Mouse (Mus musculus) adrenal gland, adult 18-20 months (tissue): Measurements from ENCODE around the gene Cxcl9. TPM values are rescaled to one million over a fixed set of nuclear protein-coding genes. Genes with fewer than 3 reads are reported as not detected.

ENCODE experiments used
- DNase-seq, 2 experiments: peaks; one replicate each; pipeline ENCODE4 v3.0.0; 2021 to 2022; ENCODE audit warnings: low spot score in 2 of 2
- total RNA-seq, 2 experiments: library from RNA; stranded (reverse); gene quantifications; 1 replicate in 1 of 2; 2 replicates in 1 of 2; pipeline ENCODE4 v1.2.3; 2021

Gene Cxcl9
- total RNA-seq, 2 experiments from 2014 or later, result 1.3 to 3.4 TPM

DNA sequence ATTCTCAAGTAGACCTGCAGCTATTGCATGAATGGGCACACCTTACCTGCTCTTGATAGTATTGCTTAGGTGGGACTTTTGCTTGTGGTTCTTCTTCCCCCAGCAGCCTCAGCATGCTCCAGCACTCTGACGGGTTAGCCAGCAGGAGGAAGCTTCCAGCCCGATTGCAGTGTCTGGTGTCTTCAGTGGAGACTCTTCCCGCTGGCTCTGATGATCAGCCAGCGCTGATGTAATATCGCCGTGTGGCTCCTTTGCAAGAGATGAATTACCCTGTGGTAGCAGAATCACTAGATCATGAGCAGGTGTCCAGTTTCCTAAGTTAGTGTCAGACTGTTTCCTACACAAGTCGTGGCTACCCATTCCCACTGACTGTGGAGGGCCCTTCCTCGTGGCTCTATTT lies 17.1 kb upstream of the Cxcl9 start:
- no peak for DNase-seq

DNA sequence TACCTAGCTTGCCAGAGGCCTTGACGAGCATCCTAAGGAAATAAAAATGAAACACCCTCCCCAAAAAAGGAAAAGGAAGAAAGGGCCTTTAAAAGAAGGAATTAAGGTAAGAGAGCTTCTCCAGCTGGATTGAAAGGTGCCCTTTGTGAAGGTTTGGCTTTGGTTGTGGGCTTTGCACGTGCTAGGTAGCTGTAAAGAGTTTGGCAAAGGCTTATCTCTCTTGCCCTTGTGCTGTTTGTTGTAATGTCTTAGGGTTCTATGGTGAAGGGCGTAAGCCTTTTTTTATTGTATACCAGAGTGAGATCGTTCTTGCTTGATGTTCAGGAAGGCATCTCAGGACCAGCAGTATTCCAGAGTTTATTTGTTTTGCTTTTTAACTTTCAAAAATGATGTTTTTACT lies 12.7 kb upstream of the Cxcl9 start:
- DNase-seq, result no peak

DNA sequence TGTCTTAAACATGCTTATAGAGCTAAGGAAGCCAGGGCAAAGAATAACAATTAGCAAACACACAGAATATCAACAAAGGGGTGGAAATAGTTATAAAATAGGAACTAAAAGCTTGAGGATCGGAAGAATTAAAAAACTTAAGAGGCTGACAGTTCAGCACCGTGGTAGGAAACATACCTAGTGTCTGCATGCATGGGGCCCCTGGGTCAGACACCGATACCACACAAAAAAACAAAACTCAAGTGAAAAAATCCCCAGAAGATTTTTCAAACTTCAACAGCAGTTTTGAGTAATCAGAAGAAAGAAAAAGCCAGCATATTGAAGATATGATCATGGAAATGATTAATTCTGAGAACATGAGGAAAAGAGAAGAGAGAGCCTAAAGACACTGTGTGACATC lies 8.9 kb upstream of the Cxcl9 start:
- no peak for DNase-seq

DNA sequence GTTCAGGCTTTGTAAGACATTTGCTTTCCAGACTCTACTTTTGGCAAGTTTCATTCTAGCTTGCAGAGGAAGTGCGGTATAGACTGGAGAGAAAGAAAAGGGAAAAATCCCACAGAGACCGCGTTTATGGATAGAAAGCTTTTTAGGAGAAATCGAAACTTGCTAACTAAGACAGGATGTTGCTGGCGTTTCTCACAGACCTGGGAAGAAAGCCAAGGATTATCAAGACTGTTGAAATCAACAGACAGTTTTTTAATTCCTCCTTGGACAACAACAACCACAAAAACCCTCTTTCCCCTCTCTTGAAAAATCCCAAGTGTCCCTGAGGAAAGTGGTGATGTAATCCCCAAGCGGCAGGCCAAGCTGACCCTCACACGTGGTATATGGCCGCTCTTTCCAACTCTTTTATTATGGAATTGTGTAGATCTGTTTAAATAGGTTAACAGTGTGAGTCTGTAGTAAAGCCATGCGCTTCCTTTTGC lies 4.5 kb upstream of the Cxcl9 start:
- no peak for DNase-seq

DNA sequence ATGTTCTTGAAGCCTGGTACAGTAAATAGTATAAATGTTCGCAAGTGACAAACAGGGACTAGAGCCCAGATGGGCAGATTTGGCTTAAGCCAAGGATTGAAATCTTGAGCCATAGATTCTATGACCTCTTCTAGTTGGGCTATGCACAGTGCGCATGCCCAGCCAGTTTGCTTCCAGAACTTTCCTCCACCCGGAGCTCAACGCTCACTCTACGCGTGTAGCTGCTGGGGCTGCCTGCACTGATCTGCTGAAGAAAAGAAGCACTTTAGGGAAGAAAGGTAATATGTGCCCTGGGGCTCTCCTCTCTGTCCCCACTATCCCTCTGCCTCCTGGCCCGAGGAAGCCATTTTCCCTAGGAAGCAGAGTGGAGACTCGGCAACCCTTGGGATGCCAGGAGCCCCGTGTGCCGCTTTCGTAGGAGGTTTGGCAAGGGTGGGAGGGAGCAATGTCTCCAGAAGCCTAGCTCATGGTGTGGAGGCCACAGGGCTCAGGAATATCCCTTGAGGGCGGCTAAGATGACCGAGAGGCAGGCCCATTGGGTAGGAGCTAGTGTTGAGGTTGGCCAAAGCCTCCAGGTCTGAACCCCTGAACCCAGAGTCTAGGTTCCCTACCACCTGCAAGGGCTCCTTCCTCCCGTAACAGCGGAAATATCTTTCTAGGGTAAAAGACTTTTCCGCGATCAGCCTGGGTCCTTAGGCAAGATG lies 3.9 kb upstream of the Cxcl9 start, which contains the start of gene Art3:
TSS of gene Art3 (plus strand) at position 193 of the 704 bp plus-strand sequence.
- no peak for DNase-seq

DNA sequence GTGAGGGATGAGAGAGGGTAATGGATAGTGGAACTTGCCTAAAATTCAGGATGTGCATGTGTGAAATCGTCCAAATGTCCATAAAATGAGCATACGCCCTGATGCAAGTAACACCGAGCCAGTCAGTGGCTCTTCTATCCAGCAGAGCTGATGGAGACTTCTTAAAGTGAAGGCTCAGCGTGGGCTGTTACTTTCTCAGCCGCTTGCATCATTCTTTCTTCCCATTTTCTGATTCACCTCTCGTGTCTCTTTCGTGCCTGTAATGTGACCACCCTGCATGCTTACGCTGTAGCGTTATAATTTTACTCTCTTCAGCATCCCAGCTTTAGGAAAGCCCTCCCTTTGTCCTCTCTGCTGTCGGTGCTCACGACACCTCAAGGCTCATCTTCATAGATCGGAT lies 3.2 kb upstream of the Cxcl9 start:
- DNase-seq, result no peak

DNA sequence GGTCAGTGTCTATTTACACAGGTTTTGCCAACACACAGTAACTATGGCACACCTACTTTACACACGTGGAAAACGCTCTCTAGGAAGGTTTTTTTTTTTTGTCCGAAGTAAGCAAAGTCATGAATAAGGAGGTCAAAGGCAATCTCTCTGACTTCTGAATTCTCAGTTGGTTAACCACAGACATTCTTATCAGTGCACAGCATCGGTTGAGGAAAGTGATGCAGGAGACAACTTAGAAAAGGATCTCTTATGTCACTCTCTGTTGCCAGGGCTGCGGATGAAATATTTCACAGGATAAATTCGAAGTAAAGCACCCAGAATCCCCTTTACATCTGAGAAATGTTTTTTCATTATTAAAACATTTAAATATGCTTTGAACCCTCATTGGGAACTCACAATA lies 512 bp downstream of the Cxcl9 start:
- DNase-seq, result no peak

DNA sequence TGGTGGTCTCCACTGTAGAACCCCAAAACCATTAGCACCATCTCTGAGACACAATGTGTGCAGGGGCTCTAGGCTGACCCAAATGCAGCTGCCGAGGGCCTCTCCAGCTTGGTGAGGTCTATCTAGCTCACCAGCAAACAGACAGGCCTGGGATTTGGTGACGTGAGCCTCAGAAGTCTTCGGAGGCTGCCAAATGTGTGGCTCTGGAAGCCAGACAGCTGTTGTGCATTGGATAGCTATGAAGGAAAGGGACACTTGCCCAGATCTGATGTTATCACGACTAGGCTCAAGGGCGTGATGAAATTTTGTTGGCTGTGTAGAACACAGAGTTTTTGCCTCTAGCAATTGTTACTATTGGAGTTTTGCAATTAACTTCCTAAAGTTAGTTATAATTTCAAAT lies 4.6 kb downstream of the Cxcl9 start:
- no peak for DNase-seq

DNA sequence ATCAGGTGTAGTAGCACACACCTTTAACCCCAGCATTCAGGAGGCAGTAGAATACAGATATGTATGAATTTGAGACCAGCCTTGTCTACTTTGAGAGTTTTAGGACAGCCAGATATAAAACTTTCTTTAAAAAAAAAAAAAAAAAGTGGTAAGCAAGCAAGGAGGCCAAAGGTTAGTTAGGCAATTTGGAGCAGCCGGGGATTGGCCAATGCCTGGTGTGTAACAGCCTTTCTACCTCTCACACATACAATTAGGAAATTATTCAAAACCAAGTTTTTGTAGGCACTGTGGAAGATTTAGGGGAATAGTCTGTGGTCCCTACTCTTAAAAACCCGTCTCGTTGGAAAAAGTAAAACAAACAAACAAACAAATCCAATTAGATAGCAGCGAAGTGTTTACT lies 5.3 kb downstream of the Cxcl9 start:
- DNase-seq, result no peak

DNA sequence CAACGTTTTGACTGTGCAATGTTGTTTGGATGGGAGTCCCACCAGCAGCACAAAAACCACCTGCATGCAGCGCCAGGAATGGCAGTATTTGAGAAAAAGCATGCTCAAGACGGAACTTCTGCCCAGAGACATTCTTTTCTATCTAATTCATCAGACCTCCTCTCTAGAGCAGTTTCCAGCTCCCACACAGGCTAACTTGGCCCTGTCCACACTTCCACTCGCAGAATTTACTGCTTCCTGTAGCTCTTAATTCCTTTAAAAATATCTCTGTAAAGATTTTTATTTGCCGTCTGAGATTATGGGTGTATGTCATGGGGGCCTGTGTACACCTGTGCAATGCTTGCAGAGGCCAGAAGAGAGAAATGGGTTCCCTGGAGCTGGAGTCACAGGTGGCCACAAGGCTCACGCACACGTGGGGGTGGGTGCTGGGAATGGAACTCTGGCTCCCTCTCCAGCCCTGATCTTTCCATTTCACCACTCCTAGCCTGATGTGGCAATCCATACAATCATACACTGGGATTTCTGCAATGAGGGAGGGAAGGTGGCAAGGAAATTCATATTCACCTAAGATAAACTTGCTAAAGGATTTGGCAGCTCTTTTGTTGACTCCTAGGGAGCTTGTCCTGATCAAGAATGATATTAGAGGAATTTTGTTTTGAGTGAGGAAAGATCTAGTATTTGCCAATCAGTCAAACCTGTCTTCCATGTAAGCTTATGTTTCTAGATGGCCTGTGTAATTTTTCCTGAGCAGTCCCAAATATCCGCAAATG lies 6.1 kb downstream of the Cxcl9 start:
- no peak for DNase-seq

DNA sequence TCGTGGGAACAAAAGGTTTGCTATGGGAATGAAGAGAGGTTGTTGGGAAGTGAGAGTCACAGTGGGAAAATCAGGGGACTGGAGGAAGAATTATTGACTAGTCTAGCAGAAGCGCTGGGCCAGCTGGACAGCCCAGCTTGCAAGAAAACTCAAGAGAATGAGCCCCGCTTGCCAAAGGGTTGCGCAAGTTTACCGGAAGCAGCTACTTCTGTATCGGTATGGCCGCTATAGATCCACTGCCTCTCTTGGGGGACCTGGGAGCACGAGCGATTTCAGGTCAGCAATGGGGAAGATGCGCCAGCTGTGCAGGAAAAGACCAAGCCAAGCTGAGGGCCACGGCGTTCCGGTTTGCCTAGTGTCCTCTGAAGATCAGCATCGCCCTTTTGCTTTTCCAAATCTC lies 9.3 kb downstream of the Cxcl9 start:
- no peak for DNase-seq

DNA sequence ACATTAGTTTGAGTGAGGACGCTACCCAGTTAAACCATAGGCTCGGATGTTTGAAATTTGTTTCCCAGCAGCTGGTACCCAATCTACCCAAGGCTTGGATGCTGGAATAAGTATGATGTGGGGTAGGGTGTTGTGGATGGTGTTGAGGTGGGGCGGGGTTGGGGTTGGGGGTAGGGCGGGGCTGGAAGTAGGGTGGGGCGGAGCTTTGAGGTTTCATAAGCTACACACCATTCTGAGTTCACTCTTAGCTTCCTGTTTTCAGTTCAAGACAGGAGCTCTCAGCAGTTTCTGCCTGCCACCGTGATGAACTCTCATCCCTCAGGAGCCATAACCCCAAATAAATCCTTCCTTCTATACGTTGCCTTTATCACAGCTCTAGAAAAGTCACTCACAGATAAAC lies 9.8 kb downstream of the Cxcl9 start:
- no peak for DNase-seq

DNA sequence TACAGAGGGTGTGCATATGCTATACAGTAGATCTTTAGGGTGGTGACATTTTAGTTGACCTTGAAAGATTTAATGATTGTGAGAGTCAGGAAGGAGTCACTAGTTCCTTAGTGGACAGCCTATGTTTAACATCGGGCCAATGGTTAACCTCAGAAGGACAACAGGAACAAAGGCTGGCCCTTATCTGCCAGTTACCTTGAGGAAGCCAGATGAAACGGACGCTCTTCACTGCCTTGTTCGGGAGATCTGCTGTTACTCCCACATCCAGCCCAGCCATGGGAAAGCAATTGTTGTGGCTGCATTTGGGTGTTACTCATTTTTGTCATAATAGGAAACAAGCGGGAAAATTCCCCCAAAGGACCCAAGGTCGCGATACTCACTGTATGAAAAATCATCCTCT lies 14.1 kb downstream of the Cxcl9 start:
- DNase-seq, result no peak

DNA sequence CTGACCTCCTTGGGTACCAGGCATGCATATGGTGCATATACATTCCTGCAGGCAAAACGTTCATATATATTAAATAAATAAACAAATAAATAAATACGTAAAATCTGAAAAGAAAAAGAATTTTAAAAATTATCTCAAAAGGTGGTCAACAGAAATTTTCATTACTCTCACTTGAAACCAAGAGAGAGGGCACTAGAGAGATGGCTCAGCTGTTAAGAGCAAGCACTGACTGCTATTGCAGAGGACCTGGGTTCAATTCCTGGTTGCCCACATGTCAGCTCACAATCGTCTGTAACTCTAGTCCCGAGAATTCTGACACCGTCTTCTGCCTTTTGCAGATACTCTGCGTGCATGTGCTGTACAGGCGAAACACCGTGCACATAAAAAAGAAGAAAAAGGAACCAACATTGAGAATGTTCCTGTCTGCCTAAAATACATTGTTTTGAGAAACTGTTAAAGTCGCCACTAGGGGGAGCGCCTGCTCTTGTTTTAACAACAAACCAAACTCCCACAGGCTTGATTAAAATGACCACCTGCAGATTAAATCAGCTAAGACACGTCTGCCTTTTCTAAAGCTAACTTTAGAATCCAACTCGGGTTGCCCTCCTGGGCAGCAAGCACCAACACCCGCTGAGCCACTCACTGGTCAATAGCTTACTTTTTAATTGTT lies 15.7 kb downstream of the Cxcl9 start:
- peak; percentile 80 to 85 for DNase-seq

DNA sequence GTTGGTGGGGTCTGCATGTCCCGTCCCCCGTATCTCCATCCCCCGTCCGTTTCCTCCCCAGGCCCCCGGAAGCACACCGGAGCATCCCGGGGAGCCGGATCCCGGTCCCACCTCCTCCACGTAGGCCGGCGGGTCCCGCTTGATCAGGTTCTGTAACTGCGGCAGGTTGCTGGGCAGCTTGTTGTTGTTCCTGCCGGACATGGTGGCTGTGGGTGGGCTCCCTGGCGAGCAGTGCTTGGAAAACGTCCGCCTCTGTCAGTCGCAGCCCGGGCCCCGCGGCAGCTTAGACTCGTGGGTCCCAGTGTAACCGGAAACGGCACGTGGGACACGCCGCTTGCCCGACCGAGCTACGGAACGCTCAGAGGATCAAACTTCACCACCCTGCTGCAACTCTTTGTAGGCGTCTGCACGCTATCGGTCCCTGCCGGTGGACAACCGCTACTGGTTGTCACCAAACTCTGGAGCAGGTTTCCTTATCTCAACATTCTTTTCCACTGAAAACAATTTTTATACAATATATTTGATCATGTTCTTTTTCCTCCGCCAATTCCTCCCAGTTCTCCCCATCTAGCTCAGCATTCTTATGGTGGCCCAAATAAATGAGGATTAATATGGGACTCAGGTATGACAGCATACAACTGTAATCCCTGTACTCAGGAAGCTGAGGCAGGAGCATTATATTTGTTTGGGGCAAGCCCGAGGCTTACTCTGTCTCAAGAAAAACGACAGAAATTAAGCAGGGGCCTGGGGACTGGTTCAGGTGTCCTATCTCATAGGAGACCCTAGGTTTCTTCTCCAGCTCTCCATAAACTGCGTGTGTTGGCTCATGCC lies 18.0 kb downstream of the Cxcl9 start, which contains the start of gene Sdad1:
TSS of gene Sdad1 (minus strand) at position 799 of the 831 bp plus-strand sequence.
- DNase-seq, result peak; percentile 87 to 88

DNA sequence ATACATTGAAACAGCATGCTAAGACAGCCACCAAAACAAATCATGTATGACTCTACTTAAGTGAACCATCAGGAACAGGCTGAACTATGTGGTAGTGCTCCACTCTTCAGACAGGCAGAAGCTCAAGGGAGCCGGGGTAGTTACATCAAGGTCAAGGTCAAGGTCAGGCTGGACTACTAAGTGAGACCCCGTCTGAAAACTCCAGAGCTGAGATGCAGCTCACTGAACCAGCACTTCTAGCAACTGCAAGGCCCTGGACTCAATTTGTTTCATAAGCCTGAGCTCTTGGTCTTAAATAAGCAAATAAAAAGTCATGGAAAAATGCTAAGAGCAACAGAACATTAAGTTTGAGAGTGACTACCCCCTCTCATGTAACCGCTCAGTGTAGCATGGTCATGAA lies 23.6 kb downstream of the Cxcl9 start:
- no peak for DNase-seq

DNA sequence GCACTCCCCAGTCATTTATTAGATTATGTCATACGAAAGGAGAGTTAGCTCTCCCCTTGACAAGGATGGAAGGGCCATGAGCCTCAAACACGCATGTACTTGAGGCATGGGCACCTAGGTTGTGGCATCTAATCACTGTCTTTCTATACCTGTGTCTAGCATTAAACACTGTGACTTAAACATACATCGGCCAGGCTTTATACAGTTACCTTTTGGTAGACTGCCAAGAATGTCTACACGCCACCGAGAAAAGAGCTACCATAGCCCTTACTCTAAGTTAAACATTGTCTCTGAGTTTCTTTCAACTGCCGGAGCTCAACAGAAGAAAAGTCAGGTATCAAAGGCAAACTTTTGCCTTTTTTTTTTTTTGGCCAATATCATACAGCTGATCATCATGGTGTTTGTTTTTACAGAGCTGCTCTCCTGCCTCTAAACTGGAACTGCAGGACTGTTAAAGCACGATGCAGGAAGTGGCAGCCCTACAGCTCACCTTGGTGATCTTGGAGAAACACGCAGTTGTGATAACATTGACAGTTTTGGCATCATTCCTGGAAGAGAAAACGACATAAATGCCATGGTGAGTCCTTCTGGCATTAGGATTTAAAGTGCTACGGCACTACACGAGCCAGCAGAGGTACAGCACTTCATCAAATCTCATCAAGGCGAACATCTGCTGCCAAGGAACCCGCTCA lies 25.6 kb downstream of the Cxcl9 start:
- DNase-seq, result no peak

DNA sequence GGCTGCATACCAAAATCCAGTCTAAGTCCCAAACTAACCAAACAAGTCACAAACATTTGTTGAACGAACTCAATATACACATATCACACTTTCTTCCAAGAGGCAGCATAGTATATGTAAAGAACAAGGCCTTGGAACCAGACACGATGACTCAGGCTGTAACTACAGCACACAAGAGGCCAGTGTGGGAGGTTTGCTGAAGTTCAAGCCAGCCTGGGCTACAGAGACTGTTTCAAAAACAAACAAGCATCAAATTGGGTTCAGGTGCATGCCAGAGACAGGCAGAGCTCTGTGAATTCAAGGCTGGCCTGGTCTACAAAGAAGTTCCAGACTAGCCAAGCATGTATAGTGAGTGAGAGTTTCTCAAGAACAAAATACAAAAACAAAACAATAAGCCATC lies 33.4 kb downstream of the Cxcl9 start:
- no peak for DNase-seq

DNA sequence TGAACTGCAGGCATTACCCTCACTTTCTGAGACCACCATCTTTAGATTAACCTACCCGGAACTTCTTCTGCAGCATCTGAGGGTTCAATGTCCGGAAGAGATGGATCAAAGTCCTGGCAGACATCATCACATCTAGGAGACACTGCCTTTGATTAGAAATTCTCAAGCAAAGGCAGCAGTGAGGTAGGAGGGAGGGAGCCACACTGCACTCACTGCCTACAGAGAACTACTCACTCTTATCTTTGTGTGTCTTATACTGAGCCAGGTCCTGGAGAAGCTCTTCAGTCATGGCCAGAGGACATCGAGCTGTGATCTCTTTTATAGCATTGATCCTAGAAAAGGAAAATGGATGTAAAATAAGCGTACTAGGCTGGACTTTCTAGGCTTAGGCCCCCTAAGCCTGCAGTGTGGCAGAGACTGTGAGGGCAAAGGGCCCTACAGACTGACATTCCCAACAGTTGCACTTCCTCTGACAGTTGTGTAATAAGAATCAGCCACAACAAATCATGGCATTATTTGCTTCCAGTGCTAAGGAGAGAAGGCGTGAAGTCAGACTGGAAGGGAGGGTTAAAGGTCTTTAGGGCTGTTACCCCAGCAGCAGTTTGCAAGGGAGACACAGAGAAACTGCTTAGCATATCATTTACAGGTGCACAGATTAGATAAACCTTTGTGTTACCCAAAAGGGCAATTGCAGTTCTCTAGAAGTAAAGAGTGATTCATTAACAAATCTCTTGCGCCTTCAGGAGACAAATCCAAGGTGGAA lies 36.0 kb downstream of the Cxcl9 start:
- no peak for DNase-seq

DNA sequence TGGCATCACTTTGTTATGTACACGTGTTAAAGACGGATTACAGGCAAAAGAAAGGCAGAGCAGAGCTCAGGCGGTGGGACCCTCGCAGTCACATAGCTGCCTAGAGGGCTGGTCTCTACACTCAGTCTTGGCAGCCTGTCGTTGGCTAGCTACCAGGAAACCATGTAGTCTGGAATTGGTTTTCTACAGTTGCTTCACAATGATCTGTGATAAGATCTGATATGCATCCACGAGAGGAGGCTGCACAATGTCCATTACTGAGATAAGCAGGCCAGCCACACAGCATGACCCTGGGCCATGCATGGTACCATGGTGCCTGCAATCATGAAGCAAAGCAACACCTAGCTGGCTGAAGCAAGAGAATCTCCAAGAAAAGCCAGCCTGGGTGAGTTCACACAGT lies 40.0 kb downstream of the Cxcl9 start:
- DNase-seq, result no peak
